Mouse (Mus musculus) urinary bladder, postnatal 0 days (tissue): ENCODE results near the gene Shq1. TPM values are rescaled to one million over a fixed set of nuclear protein-coding genes. Genes with fewer than 3 reads are reported as not detected.

ENCODE experiments used
- polyA plus RNA-seq: library from polyadenylated mRNA; unstranded; fragments of >200 nt; fragmentation: Nextera tagmentation; extraction: Ambion mirVana; gene quantifications from 2 replicates; pipeline ENCODE4 v1.2.1, GENCODE M21; 2015

Shq1 gene
- polyA plus RNA-seq = 7.1 and 7.6 TPM in 2 replicates

DNA sequence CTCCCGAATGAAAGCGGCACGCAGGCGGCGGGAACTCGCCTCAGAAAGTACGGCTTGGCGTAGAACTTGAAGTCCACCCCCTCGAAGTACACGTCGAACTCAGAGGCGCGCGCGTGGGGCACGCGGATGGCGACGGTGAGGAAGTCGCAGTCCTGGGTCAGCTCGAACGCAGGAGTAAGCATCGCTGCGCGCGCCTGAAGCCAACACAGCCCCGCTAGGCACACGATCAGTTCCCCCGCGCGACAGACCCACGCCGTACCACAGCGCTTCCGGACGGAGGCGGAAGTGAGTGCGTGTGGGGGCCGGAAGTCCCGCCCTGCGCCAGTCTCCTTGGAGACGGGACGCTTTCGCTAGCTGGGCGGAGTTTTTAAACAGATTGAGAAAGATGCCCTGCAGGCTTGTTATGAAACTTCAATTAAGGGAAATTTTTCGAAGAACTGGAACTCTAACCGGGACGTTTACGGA, at the start of gene Shq1:
Gene Shq1 (minus strand): TSS at position 278 of the 465 bp plus-strand sequence.

DNA sequence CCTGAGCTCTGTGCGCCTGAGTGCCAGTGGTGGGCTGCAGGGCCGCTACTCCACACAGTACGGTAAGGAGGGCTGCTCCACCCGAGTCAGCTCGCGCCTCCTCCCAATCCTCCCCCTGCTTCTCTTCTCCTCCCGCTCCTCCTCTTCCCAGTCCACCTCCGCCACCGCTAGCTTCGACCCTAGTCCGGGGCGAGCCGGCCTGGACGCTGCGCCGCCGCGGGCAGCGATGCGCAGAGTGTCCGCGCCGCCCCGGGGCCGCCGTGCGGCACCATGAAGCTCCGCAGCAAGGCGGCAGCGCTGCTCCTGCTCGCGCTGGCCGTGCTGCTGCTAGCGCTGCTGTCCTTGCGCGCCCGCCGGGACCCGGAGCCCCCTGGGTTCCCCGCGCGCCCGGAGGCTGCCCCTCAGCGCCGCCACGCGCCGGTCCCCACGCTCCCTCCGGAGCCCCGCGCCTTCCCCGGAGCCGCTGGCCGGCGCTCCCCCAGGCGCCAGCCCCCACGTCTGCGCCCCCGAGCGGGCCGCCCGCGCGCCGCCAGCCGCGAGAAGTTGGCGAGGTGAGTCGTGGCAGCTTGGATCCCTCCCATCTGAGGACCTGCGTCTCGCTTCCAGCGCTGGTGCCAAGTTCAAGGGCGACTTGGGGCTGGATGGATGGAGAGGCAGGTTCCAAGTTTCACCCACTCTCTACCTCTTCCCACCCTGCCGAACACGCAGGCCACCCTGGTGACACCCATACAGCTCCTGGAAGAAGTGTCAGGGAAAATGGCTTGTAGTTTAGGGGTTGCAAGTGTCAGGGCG, 33.8 kb upstream of the Shq1 start, which contains the start of gene Gxylt2:
Gene Gxylt2 (plus strand): TSS at position 161 of the 792 bp plus-strand sequence.

Other genes starting within 250 kb of the Shq1 start
- 3.2 and 3.7 TPM in 2 replicates for gene Gxylt2, start 33.6 kb upstream of the Shq1 start, polyA plus RNA-seq
- gene Ppp4r2, start 162.5 kb upstream of the Shq1 start, polyA plus RNA-seq = 9.8 and 12.3 TPM in 2 replicates